Mouse (Mus musculus) erythroblast, embryonic 14.5 days (primary cell): ENCODE data around the gene Alpk1.

Source experiments
- GATA1 ChIP-seq: IDR thresholded peaks from 2 replicates; pipeline ENCODE4 v1.6.1; 2012; ENCODE audit warnings: low read length, inconsistent platforms, mixed read lengths
- TAL1 ChIP-seq: IDR thresholded peaks from 3 replicates; pipeline ENCODE4 v1.6.1; 2012; ENCODE audit warnings: low read length, inconsistent platforms, mixed read lengths

GRCm38 (mm10) chr3:127694802-127695771 is 85.2 kb downstream of the Alpk1 start:
- TF ChIP-seq GATA1, result no peak
- no peak for TF ChIP-seq TAL1
